Mouse (Mus musculus): ENCODE results near the gene Ltv1. TPM values are rescaled to one million over a fixed set of nuclear protein-coding genes. Genes with fewer than 3 reads are reported as not detected.

Ltv1 gene
- total RNA-seq (2018; cell fraction: chromatin; rRNA removed): 100 to 1,000 TPM in 2 of 26 experiments, 10 to 100 TPM in 24; 16.7 to 108 (median 30.3) TPM
- 10 to 100 TPM; 13.5 to 28.9 (median 17.1) TPM for total RNA-seq (2018; cell fraction: cytosol; rRNA removed)
- total RNA-seq (2018; cell fraction: nucleus; rRNA removed): 10 to 100 TPM; 12.4 to 68.8 (median 26.9) TPM
- 16.1 to 42.1 TPM (median 36.6 TPM) in 3 replicates for polyA plus RNA-seq (2018)

- peaks cover 9% of the 10 kb centered on the region; the same call in 1 of the 2 replicates for H3K79me2 ChIP-seq (ENCODE audit: inconsistent target)
- WGBS (ENCODE audit: missing documents): under 1% methylated on average over 36 of the region's 43 CpGs
- 0 out of 2 replicates have a peak, but pooled peaks cover 1% of the 10 kb centered on the region for H3K36me3 ChIP-seq (ENCODE audit: inconsistent target)
- peak within 1 kb of the TSS; percentile 71 for H3K4me3 ChIP-seq (ENCODE audit: inconsistent target)
- peak within 1 kb of the TSS; percentile 78 for H3K27ac ChIP-seq
These were observed at the start of gene Ltv1 for GRCm38 (mm10) chr10:13192731-13193351. Gene Ltv1 (minus strand): TSS chr10:13193168.

GRCm38 (mm10) chr10:13240431-13240830 lies 47.5 kb upstream of the Ltv1 start:
- no peak overlapping the region for H3K4me3 ChIP-seq (ENCODE audit: inconsistent target)
- no peak overlapping the region for H3K27ac ChIP-seq
- H3K79me2 ChIP-seq (ENCODE audit: inconsistent target): no peaks in the 10 kb centered on the region
- 69% methylated on average over 4 of the region's 4 CpGs for WGBS (ENCODE audit: missing documents)
- H3K36me3 ChIP-seq (ENCODE audit: inconsistent target): peaks cover 15% of the 10 kb centered on the region; the same call in 1 of the 2 replicates

GRCm38 (mm10) chr10:13238188-13238587 lies 45.2 kb upstream of the Ltv1 start:
- peaks cover 14% of the 10 kb centered on the region; the same call in 1 of the 2 replicates for H3K36me3 ChIP-seq (ENCODE audit: inconsistent target)
- WGBS (ENCODE audit: missing documents): 97% methylated on average over 4 of the region's 4 CpGs
- no peak overlapping the region for H3K4me3 ChIP-seq (ENCODE audit: inconsistent target)
- no peak overlapping the region for H3K27ac ChIP-seq
- no peaks in the 10 kb centered on the region for H3K79me2 ChIP-seq (ENCODE audit: inconsistent target)

GRCm38 (mm10) chr10:13236866-13237265 lies 43.9 kb upstream of the Ltv1 start:
- Histone ChIP-seq H3K27ac (no peak overlapping the region), H3K79me2 (ENCODE audit: inconsistent target) (no peaks in the 10 kb centered on the region), H3K4me3 (ENCODE audit: inconsistent target) (no peak overlapping the region), H3K36me3 (ENCODE audit: inconsistent target) (peaks cover 20% of the 10 kb centered on the region; the same call in 1 of the 2 replicates)
- 100% methylated on average over 5 of the region's 5 CpGs for WGBS (ENCODE audit: missing documents)

- H3K4me3 ChIP-seq (ENCODE audit: inconsistent target): no peak overlapping the region
- peaks cover 20% of the 10 kb centered on the region; the same call in 1 of the 2 replicates for H3K36me3 ChIP-seq (ENCODE audit: inconsistent target)
- H3K27ac ChIP-seq: no peak overlapping the region
- no peaks in the 10 kb centered on the region for H3K79me2 ChIP-seq (ENCODE audit: inconsistent target)
- WGBS (ENCODE audit: missing documents): 98% methylated on average over 3 of the region's 3 CpGs
These were observed 41.5 kb upstream of the Ltv1 start for GRCm38 (mm10) chr10:13234503-13234902.

GRCm38 (mm10) chr10:13233941-13234340 lies 41.0 kb upstream of the Ltv1 start:
- 91% methylated on average over 10 of the region's 10 CpGs for WGBS (ENCODE audit: missing documents)
- no peaks in the 10 kb centered on the region for H3K79me2 ChIP-seq (ENCODE audit: inconsistent target)
- H3K36me3 ChIP-seq (ENCODE audit: inconsistent target): peaks cover 20% of the 10 kb centered on the region; the same call in 1 of the 2 replicates
- H3K4me3 ChIP-seq (ENCODE audit: inconsistent target): no peak overlapping the region
- H3K27ac ChIP-seq: no peak overlapping the region

GRCm38 (mm10) chr10:13233143-13233622 lies 40.2 kb upstream of the Ltv1 start:
- no peaks in the 10 kb centered on the region for H3K79me2 ChIP-seq (ENCODE audit: inconsistent target)
- peaks cover 15% of the 10 kb centered on the region; the same call in 1 of the 2 replicates for H3K36me3 ChIP-seq (ENCODE audit: inconsistent target)
- H3K27ac ChIP-seq: no peak overlapping the region
- H3K4me3 ChIP-seq (ENCODE audit: inconsistent target): no peak overlapping the region
- WGBS (ENCODE audit: missing documents): 94% methylated on average over 2 of the region's 2 CpGs

GRCm38 (mm10) chr10:13232443-13233142 lies 39.6 kb upstream of the Ltv1 start:
- Histone ChIP-seq H3K79me2 (ENCODE audit: inconsistent target) (no peaks in the 10 kb centered on the region), H3K4me3 (ENCODE audit: inconsistent target) (no peak overlapping the region), H3K36me3 (ENCODE audit: inconsistent target) (peaks cover 15% of the 10 kb centered on the region; the same call in 1 of the 2 replicates), H3K27ac (no peak overlapping the region)
- WGBS (ENCODE audit: missing documents): 92% methylated on average over 9 of the region's 9 CpGs

GRCm38 (mm10) chr10:13230716-13231115 lies 37.7 kb upstream of the Ltv1 start:
- Histone ChIP-seq H3K36me3 (ENCODE audit: inconsistent target) (peaks cover 15% of the 10 kb centered on the region; the same call in 1 of the 2 replicates), H3K4me3 (ENCODE audit: inconsistent target) (no peak overlapping the region), H3K27ac (no peak overlapping the region), H3K79me2 (ENCODE audit: inconsistent target) (no peaks in the 10 kb centered on the region)
- WGBS (ENCODE audit: missing documents): 96% methylated on average over 7 of the region's 7 CpGs

GRCm38 (mm10) chr10:13225377-13226063 lies 32.6 kb upstream of the Ltv1 start:
- 91% methylated on average over 7 of the region's 7 CpGs for WGBS (ENCODE audit: missing documents)
- Histone ChIP-seq H3K4me3 (ENCODE audit: inconsistent target) (no peak overlapping the region), H3K79me2 (ENCODE audit: inconsistent target) (no peaks in the 10 kb centered on the region), H3K36me3 (ENCODE audit: inconsistent target) (0 out of 2 replicates have a peak, but pooled peaks cover 5% of the 10 kb centered on the region), H3K27ac (no peak overlapping the region)

- WGBS (ENCODE audit: missing documents): 96% methylated on average over 3 of the region's 3 CpGs
- Histone ChIP-seq H3K4me3 (ENCODE audit: inconsistent target) (no peak overlapping the region), H3K79me2 (ENCODE audit: inconsistent target) (no peaks in the 10 kb centered on the region), H3K27ac (no peak overlapping the region), H3K36me3 (ENCODE audit: inconsistent target) (0 out of 2 replicates have a peak, but pooled peaks cover 5% of the 10 kb centered on the region)
These were observed 29.2 kb upstream of the Ltv1 start for GRCm38 (mm10) chr10:13222135-13222534.

GRCm38 (mm10) chr10:13220061-13220460 lies 27.1 kb upstream of the Ltv1 start:
- WGBS (ENCODE audit: missing documents): 100% methylated on average over 1 of the region's 1 CpGs
- Histone ChIP-seq H3K4me3 (ENCODE audit: inconsistent target) (no peak overlapping the region), H3K36me3 (ENCODE audit: inconsistent target) (0 out of 2 replicates have a peak, but pooled peaks cover 5% of the 10 kb centered on the region), H3K27ac (no peak overlapping the region), H3K79me2 (ENCODE audit: inconsistent target) (no peaks in the 10 kb centered on the region)

GRCm38 (mm10) chr10:13213956-13214355 lies 21.0 kb upstream of the Ltv1 start:
- Histone ChIP-seq H3K79me2 (ENCODE audit: inconsistent target) (no peaks in the 10 kb centered on the region), H3K4me3 (ENCODE audit: inconsistent target) (no peak overlapping the region), H3K36me3 (ENCODE audit: inconsistent target) (0 out of 2 replicates have a peak, but pooled peaks cover 6% of the 10 kb centered on the region), H3K27ac (no peak overlapping the region)
- 95% methylated on average over 12 of the region's 12 CpGs for WGBS (ENCODE audit: missing documents)

- no peak overlapping the region for H3K27ac ChIP-seq
- 90% methylated on average over 5 of the region's 6 CpGs for WGBS (ENCODE audit: missing documents)
These were observed 19.9 kb upstream of the Ltv1 start for GRCm38 (mm10) chr10:13212829-13213228.

More at GRCm38 (mm10) chr10:13212829-13213228, 19.9 kb upstream of the Ltv1 start:
- Histone ChIP-seq H3K79me2 (ENCODE audit: inconsistent target) (no peaks in the 10 kb centered on the region), H3K36me3 (ENCODE audit: inconsistent target) (0 out of 2 replicates have a peak, but pooled peaks cover 6% of the 10 kb centered on the region), H3K4me3 (ENCODE audit: inconsistent target) (no peak overlapping the region)

Data from macrophage (primary cell).